9 mouse cellular contexts compared by ENCODE assay signal in genomic region chr5:30423572-30424244, GRCm38 (mm10). TPM values are rescaled to one million over a fixed set of nuclear protein-coding genes. Genes with fewer than 3 reads are reported as not detected.
A peak's percentile ranks its signal among the peaks of the same experiment; 100 is the strongest.
DNase-seq lines count a peak whose midpoint lies in the region; ATAC-seq and TF ChIP-seq lines count a peak whose summit lies in the region.
"Had no signal": no experiment of that assay in that cellular context is flagged by ENCODE, and none has a peak within 500 bp of the region (broad histone marks: within the 10 kb centered on the region; RNA-seq: fewer than 3 reads in every experiment).

No protein-coding gene starts in this region.

- ATAC-seq in hindbrain, embryonic 11.5 days (ENCODE audit: low FRiP score), result no peak
- no peak for ATAC-seq in neural tube, embryonic 11.5 days (ENCODE audit: insufficient read depth, low FRiP score, low TSS enrichment)

- H3K4me2 ChIP-seq in hindbrain, embryonic 11.5 days (replicated peaks; ENCODE audit: low read depth, low read length), result no peak overlapping the region
- H3K4me2 ChIP-seq in neural tube, embryonic 11.5 days (ENCODE audit: low read depth), result no peak overlapping the region

- no peak overlapping the region for H3K4me3 ChIP-seq in left cerebral cortex, adult 2 months
- H3K4me3 ChIP-seq in hindbrain, embryonic 11.5 days (ENCODE audit: low read depth, low read length), result no peak overlapping the region
- no peak overlapping the region for H3K4me3 ChIP-seq in neural tube, embryonic 11.5 days (ENCODE audit: low read depth, low read length)
- H3K4me3 ChIP-seq: erythroblast, embryonic 14.5 days had no signal

- H3K4me1 ChIP-seq in hindbrain, embryonic 11.5 days (replicated peaks; ENCODE audit: control insufficient read depth, insufficient read depth, low read length), result no peaks in the 10 kb centered on the region
- no peaks in the 10 kb centered on the region for H3K4me1 ChIP-seq in neural tube, embryonic 11.5 days (ENCODE audit: control insufficient read depth, insufficient read depth, low read length)

- intact Hi-C loops in left cerebral cortex, adult 2 months (cut with DNase I), result loop anchor here (1.0 kb wide), 3 partner anchors 53 to 215 kb away; no protein-coding TSS in a partner anchor
- intact Hi-C loops in left cerebral cortex, postnatal 36 days (cut with DNase I), result loop anchor here (2.0 to 5.0 kb wide), 2 partner anchors 51 to 214 kb away; no protein-coding TSS in a partner anchor

- 33% methylated on average over 8 of the region's 8 CpGs for WGBS in hindbrain, embryonic 11.5 days
- WGBS in neural tube, embryonic 11.5 days, result 27% methylated on average over 8 of the region's 8 CpGs

- no peaks in the 10 kb centered on the region for H3K36me3 ChIP-seq in hindbrain, embryonic 11.5 days (ENCODE audit: control insufficient read depth, insufficient read depth, low read length)
- H3K36me3 ChIP-seq in neural tube, embryonic 11.5 days (ENCODE audit: control insufficient read depth, insufficient read depth, low read length), result no peaks in the 10 kb centered on the region

- peak; percentile 67 to 69 for DNase-seq in left cerebral cortex, adult 2 months (ENCODE audit: extremely low spot score in 1 of 2, low spot score in 2 of 2)
- DNase-seq in left cerebral cortex, adult 11 months (ENCODE audit: low spot score), result no peak
- peak; percentile 79 for DNase-seq in adrenal gland, postnatal 14 days
- DNase-seq in embryo, embryonic 9.5 days (ENCODE audit: extremely low spot score), result peak; percentile 48
- peak; percentile 77 for DNase-seq in hindbrain, embryonic 11.5 days (ENCODE audit: low spot score)
- DNase-seq in left cerebral cortex, postnatal 36 days (ENCODE audit: low spot score in 2 of 2), result peak; percentile 35 to 49
- DNase-seq in neural tube, embryonic 11.5 days (ENCODE audit: low spot score), result peak; percentile 59
- peak; percentile 57 for DNase-seq in urinary bladder, postnatal 25 days (ENCODE audit: low spot score)

- H3K27ac ChIP-seq in left cerebral cortex, adult 2 months, result no peak overlapping the region
- H3K27ac ChIP-seq in hindbrain, embryonic 11.5 days (ENCODE audit: low read depth, low read length), result no peak overlapping the region
- no peak overlapping the region for H3K27ac ChIP-seq in neural tube, embryonic 11.5 days (ENCODE audit: low read depth, low read length)

- H3K9me3 ChIP-seq in hindbrain, embryonic 11.5 days (ENCODE audit: control insufficient read depth, low read length), result no peaks in the 10 kb centered on the region
- H3K9me3 ChIP-seq in neural tube, embryonic 11.5 days (ENCODE audit: control insufficient read depth, low read length), result no peaks in the 10 kb centered on the region

- TF ChIP-seq CTCF in left cerebral cortex, adult 2 months (IDR thresholded peaks at IDR 0.05), result peak; percentile 88

- H3K27me3 ChIP-seq in hindbrain, embryonic 11.5 days (ENCODE audit: control insufficient read depth, insufficient read depth, low read length), result no peaks in the 10 kb centered on the region
- H3K27me3 ChIP-seq in neural tube, embryonic 11.5 days (ENCODE audit: control insufficient read depth, insufficient read depth, low read length), result no peaks in the 10 kb centered on the region

- H3K9ac ChIP-seq in hindbrain, embryonic 11.5 days (ENCODE audit: low read depth, low read length), result no peak overlapping the region
- no peak overlapping the region for H3K9ac ChIP-seq in neural tube, embryonic 11.5 days (ENCODE audit: low read length)

RNA-seq across cellular contexts. Expression of gene Otof, which starts 38.0 kb away (rescaled TPM):
- 10 to 100 TPM; 20.7 to 27.5 TPM for total RNA-seq in left cerebral cortex, adult 2 months (2021)
- 0.07 and 0.08 TPM in 2 replicates for total RNA-seq in adrenal gland, postnatal 14 days (2021)
- polyA plus RNA-seq in hindbrain, embryonic 11.5 days (2014; fragmentation: Nextera tagmentation; extraction: Ambion mirVana), result 0.12 and 0.17 TPM in 2 replicates
- total RNA-seq in left cerebral cortex, postnatal 36 days (2021), result 10 to 100 TPM; 14.2 to 29.6 TPM
- 0.04 and 0.18 TPM in 2 replicates for polyA plus RNA-seq in neural tube, embryonic 11.5 days (2014; fragmentation: Nextera tagmentation; extraction: Ambion mirVana)
- polyA plus RNA-seq: erythroblast, embryonic 14.5 days had no signal

RNA-seq across cellular contexts. Expression of gene 1700001C02Rik, which starts 42.1 kb away (rescaled TPM):
- not detected for total RNA-seq in left cerebral cortex, adult 2 months (2021)
- not detected in 2 replicates for total RNA-seq in adrenal gland, postnatal 14 days (2021)
- 0.28 and 1.1 TPM in 2 replicates for polyA plus RNA-seq in hindbrain, embryonic 11.5 days (2014; fragmentation: Nextera tagmentation; extraction: Ambion mirVana)
- not detected for total RNA-seq in left cerebral cortex, postnatal 36 days (2021)
- not detected in 2 replicates for polyA plus RNA-seq in neural tube, embryonic 11.5 days (2014; fragmentation: Nextera tagmentation; extraction: Ambion mirVana)
- polyA plus RNA-seq: erythroblast, embryonic 14.5 days had no signal

Comparison
In these comparisons a context has a peak if more than half of its experiments do, and no peak if none do; other contexts are left out.
1. RNA of gene Otof, which starts 38.0 kb away (total RNA-seq): 14.2 to 29.6 TPM in left cerebral cortex, postnatal 36 days and 20.7 to 27.5 TPM in left cerebral cortex, adult 2 months; 0.07 to 0.08 TPM in adrenal gland, postnatal 14 days; every median in the first group is over 10 times any median in the second.